Mouse (Mus musculus): ENCODE measurements at regions not wholly inside any gene's neighbourhood (a gene's known extent, or its start where the extent isn't known, plus 50 kb on each side); places are given as distances from the start of the nearest gene placed in this dataset.

DNA sequence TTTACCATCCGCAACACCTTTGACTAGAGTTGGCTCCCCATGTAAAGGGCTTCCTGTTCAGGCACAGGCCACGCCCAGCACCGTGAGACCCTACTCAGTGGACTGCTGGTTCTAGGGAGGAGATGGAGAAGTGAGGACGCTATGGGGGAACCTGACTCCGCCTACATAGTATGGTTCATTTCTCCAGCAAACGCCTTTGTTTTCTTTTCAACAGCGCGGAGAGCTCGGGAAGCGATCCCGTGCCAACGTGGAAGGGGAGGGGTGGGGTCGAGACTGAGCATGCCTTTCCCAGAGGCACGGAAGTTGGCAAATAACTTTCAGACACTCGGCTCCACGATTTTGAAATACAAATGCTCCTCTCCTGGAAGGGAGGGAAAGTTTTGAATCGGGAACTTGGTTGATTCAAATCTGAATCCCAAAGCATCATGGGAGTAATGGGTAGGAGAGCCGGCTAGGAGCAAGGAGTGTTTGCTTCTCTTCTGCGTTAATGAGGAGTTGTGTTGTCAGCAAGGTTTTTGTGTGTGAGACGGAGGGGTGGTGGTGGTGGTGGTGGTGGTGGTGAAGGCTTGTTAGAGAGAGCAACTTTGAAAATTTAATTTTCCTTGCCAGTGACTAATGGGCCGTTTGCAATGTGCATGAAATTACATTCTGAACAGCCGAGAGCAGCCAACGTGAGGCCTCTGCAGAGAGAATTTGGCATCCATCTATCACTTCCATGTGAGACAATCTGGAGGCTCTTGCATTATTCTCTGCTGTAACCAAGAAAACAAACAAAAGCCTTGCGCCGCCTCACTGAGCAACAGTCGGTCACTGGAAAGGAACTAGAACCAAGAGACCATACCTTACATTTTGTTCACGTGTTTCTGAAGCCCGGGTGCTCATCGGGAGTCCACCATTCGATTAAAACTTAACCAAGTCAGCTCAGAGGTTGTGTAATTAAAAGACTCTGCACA lies 89.9 kb upstream of the Gm9887 start:
- Histone ChIP-seq H3K4me1 (peaks cover 13% of the 10 kb centered on the region), H3K27ac (peak overlapping the region; percentile 38), H3K9ac (peak overlapping the region; percentile 44; the same call in 1 of the 2 replicates), H3K36me3 (replicated peaks) (no peaks in the 10 kb centered on the region), H3K4me2 (peak overlapping the region; percentile 56), H3K27me3 (no peaks in the 10 kb centered on the region), H3K4me3 (replicated peaks) (peak overlapping the region; percentile 36), H3K9me3 (no peaks in the 10 kb centered on the region)
- peak; percentile 87 for ATAC-seq (ENCODE audit: low FRiP score)
- 26% methylated on average over 30 of the region's 30 CpGs for WGBS

DNA sequence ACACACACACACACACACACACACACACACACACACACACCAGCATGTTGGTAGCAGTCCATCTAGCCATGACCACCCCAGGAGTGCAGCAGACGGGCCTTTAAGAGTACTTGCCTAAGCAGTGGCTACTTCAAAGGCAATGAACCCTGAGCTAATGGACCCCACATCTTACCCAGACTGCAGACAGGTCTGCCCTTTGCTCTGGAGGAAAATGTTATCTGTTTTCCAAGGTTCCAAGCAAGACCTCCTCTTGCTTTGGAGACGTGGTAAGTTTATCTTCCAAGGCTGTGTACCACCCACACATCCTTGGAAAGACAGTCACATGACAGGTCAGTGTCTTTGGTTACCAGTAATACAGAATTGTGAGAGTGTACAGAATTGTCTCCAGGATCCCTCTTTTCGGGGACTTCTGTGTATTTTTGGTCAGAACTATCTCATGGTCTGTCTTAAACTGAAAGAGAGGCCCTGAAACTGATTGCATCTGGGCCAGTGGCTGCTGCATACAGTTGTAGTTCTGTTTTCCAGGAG lies 88.4 kb upstream of the Gm9887 start:
- no peak overlapping the region for H3K4me3 ChIP-seq (replicated peaks)
- no peak overlapping the region for H3K9ac ChIP-seq
- no peaks in the 10 kb centered on the region for H3K27me3 ChIP-seq
- H3K27ac ChIP-seq = no peak overlapping the region
- no peaks in the 10 kb centered on the region for H3K36me3 ChIP-seq (replicated peaks)
- no peak for ATAC-seq (ENCODE audit: low FRiP score)
- no peak overlapping the region for H3K4me2 ChIP-seq
- 69% methylated on average over 3 of the region's 3 CpGs for WGBS
- H3K9me3 ChIP-seq = no peaks in the 10 kb centered on the region
- peaks cover 13% of the 10 kb centered on the region for H3K4me1 ChIP-seq

DNA sequence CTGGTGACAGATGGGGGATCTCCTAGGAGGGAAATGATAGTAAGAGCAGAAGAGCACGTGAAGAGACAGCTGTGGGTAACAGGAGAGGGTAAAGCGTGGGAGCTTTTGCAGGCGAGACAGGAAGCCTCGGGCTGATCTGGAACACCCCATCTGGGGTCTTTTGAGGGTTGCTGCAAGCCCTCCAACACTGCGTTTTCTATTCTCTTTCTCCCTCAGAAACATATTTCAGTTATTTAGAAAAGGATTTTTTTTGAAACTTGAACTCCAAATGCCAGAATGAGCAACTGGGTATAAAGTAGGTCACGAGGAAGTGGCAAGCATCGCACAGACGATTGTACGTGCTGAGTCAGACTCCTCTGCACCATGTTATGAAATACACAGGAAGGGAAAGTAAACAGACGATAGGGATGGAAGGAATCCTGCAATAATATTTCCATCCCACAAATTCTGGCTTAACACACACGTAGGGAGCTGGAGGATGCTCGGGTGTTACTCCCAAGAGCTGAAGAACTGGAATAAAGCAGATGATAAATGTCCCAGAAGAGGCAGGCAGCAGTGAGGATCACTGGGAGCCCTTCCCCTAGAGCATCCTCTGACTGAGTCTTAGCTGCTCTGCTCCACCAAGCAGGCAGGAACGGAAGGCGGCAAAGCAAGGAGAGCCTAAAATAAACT lies 86.0 kb upstream of the Gm9887 start:
- WGBS = 83% methylated on average over 14 of the region's 14 CpGs
- peaks cover 13% of the 10 kb centered on the region for H3K4me1 ChIP-seq
- no peaks in the 10 kb centered on the region for H3K27me3 ChIP-seq
- no peak overlapping the region for H3K4me3 ChIP-seq (replicated peaks)
- H3K27ac ChIP-seq = peak overlapping the region; percentile 42; the same call in 1 of the 2 replicates
- H3K9ac ChIP-seq = no peak overlapping the region
- no peak for ATAC-seq (ENCODE audit: low FRiP score)
- H3K9me3 ChIP-seq = no peaks in the 10 kb centered on the region
- H3K36me3 ChIP-seq (replicated peaks) = no peaks in the 10 kb centered on the region
- H3K4me2 ChIP-seq = no peak overlapping the region

DNA sequence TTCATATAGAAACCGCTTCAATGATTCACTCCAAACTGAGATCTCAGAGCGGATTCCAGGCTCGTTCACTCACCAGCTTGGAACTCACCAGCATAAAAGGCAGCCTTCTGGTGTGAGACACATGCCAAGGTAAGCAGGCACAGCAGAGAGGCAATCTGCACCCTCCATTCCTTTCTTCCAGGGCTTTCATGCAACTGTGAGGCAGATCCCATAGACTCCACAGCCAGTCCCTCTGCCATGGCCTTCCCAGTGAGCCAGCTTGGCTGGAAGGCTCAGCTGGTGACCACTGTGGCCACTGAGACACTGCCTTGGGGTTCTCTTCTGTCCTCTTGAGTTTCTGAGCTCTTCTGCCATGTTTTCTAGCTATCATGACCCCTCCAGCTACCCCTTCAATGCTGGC lies 84.5 kb upstream of the Gm9887 start:
- Histone ChIP-seq H3K9me3 (no peaks in the 10 kb centered on the region), H3K9ac (no peak overlapping the region), H3K27me3 (no peaks in the 10 kb centered on the region), H3K36me3 (replicated peaks) (no peaks in the 10 kb centered on the region), H3K4me2 (no peak overlapping the region), H3K4me1 (peaks cover 6% of the 10 kb centered on the region), H3K27ac (no peak overlapping the region), H3K4me3 (replicated peaks) (no peak overlapping the region)
- ATAC-seq (ENCODE audit: low FRiP score) = no peak
- 86% methylated on average over 3 of the region's 3 CpGs for WGBS

DNA sequence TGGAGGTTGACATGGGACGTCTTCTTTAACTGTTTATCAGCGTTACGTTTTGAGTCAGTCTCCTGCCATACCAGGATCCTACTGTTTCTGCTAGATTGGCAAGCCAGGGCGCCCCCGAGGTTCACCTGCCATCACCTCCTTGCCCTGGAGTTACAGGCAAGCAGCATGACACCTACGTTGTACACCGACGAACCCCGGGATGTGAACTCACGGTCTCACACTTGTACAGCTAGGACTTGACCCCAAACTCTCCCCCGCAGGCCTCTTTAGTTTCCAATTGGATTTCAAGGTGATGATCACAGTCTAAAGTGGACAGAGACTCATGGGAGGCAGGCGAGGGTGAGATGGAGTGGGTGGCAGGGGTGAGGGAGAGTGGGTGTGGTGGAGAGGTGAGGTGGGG lies 83.9 kb upstream of the Gm9887 start:
- ATAC-seq (ENCODE audit: low FRiP score) = no peak

DNA sequence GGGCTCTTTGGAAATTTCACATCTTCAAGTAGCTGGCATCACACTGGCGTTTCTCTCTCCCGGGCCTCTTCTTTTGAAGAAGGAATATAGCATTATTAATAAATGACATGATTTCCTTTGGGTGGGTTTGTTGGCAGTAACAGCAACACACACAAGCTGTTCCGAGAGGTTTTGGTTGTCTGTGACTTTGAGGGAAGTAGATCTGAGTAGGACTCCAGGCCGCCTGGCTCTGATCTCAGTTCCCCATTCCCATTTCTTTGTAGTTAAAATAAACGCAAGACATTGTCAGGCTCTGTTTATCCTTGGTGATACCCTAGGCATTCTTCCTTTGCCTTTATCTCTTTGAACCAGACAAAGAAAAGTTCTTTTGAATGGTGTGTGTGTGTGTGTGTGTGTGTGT lies 83.3 kb upstream of the Gm9887 start:
- Histone ChIP-seq H3K9ac (no peak overlapping the region), H3K4me1 (no peaks in the 10 kb centered on the region), H3K27me3 (no peaks in the 10 kb centered on the region), H3K4me2 (no peak overlapping the region), H3K27ac (no peak overlapping the region), H3K4me3 (replicated peaks) (no peak overlapping the region), H3K9me3 (no peaks in the 10 kb centered on the region), H3K36me3 (replicated peaks) (no peaks in the 10 kb centered on the region)
- WGBS = 76% methylated on average over 5 of the region's 5 CpGs
- ATAC-seq (ENCODE audit: low FRiP score) = no peak

More for the DNA sequence above, 83.9 kb upstream of the Gm9887 start:
- no peak overlapping the region for H3K4me2 ChIP-seq
- no peaks in the 10 kb centered on the region for H3K27me3 ChIP-seq
- WGBS = 88% methylated on average over 12 of the region's 12 CpGs
- no peak overlapping the region for H3K9ac ChIP-seq
- H3K36me3 ChIP-seq (replicated peaks) = no peaks in the 10 kb centered on the region
- H3K9me3 ChIP-seq = no peaks in the 10 kb centered on the region
- no peak overlapping the region for H3K27ac ChIP-seq
- no peak overlapping the region for H3K4me3 ChIP-seq (replicated peaks)
- H3K4me1 ChIP-seq = no peaks in the 10 kb centered on the region

DNA sequence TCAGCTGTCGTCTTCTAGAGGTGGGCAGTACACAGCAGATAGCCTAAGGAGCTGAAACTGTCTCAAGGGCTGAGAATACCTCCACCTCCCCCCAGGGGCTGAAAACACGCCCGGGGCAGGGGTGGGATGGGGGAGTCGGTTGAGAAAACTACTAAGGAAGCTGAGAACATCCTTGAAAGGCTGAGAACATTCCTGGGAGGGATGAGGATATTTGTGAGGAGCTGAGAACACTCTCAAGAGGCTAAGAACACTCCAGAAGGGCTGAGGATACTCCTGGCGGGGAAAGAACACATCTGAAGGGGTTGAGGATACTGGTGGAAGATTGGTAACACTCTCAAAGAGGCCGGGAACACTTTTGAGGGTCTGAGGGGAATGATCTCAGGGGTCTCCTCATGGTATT lies 81.3 kb upstream of the Gm9887 start:
- no peak overlapping the region for H3K27ac ChIP-seq
- no peak for ATAC-seq (ENCODE audit: low FRiP score)
- no peaks in the 10 kb centered on the region for H3K4me1 ChIP-seq
- no peak overlapping the region for H3K4me3 ChIP-seq (replicated peaks)
- H3K9me3 ChIP-seq = no peaks in the 10 kb centered on the region
- H3K27me3 ChIP-seq = no peaks in the 10 kb centered on the region
- H3K4me2 ChIP-seq = no peak overlapping the region
- WGBS = 83% methylated on average over 6 of the region's 6 CpGs
- H3K36me3 ChIP-seq (replicated peaks) = no peaks in the 10 kb centered on the region
- no peak overlapping the region for H3K9ac ChIP-seq

DNA sequence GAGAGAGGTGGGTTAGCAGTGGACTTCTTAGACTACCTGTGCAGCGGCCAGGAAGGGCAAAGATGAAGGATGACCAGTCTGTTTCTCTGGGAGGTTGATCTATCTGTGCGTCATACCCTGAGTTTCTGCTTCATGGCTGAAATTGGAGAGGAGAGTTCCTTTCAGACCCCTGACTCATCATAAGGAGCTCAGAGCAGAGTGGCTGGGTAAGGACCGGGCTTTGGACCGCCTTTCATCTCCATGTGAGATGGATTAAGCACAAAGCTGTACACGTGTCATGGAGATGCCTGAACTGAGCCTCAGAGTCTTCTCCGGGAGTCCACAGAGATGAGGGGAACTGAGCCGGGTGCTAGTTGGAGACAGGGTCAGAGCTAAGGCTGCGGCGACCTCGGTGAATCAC lies 80.7 kb upstream of the Gm9887 start:
- ATAC-seq (ENCODE audit: low FRiP score) = no peak

DNA sequence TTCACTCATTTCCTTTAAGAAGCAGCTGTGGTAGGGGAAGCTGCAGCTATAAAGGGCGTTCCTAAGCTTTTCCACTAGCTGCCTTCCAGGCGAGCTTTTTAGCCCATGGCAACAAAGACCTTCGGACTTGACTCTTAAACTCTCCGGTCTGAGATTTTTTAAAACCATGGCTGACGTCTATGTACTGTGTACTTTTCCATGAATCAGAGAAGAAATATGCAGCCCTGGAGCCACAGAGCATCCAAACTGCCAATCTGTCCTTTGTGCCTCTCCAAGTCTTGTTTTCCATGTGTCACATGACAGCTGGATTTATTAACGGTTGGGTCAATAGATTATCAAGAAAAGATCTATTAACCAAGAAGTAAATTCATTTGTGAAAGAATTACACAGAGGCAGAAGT lies 78.9 kb upstream of the Gm9887 start:
- Histone ChIP-seq H3K36me3 (replicated peaks) (no peaks in the 10 kb centered on the region), H3K9me3 (no peaks in the 10 kb centered on the region), H3K4me3 (replicated peaks) (no peak overlapping the region), H3K9ac (no peak overlapping the region), H3K4me2 (no peak overlapping the region), H3K4me1 (peaks cover 13% of the 10 kb centered on the region), H3K27me3 (no peaks in the 10 kb centered on the region), H3K27ac (no peak overlapping the region)
- no peak for ATAC-seq (ENCODE audit: low FRiP score)
- 73% methylated on average over 6 of the region's 6 CpGs for WGBS

More for the DNA sequence above, 80.7 kb upstream of the Gm9887 start:
- no peaks in the 10 kb centered on the region for H3K4me1 ChIP-seq
- no peaks in the 10 kb centered on the region for H3K27me3 ChIP-seq
- no peak overlapping the region for H3K4me2 ChIP-seq
- H3K9ac ChIP-seq = no peak overlapping the region
- no peak overlapping the region for H3K27ac ChIP-seq
- 90% methylated on average over 10 of the region's 10 CpGs for WGBS
- H3K4me3 ChIP-seq (replicated peaks) = no peak overlapping the region
- H3K36me3 ChIP-seq (replicated peaks) = no peaks in the 10 kb centered on the region
- H3K9me3 ChIP-seq = no peaks in the 10 kb centered on the region

DNA sequence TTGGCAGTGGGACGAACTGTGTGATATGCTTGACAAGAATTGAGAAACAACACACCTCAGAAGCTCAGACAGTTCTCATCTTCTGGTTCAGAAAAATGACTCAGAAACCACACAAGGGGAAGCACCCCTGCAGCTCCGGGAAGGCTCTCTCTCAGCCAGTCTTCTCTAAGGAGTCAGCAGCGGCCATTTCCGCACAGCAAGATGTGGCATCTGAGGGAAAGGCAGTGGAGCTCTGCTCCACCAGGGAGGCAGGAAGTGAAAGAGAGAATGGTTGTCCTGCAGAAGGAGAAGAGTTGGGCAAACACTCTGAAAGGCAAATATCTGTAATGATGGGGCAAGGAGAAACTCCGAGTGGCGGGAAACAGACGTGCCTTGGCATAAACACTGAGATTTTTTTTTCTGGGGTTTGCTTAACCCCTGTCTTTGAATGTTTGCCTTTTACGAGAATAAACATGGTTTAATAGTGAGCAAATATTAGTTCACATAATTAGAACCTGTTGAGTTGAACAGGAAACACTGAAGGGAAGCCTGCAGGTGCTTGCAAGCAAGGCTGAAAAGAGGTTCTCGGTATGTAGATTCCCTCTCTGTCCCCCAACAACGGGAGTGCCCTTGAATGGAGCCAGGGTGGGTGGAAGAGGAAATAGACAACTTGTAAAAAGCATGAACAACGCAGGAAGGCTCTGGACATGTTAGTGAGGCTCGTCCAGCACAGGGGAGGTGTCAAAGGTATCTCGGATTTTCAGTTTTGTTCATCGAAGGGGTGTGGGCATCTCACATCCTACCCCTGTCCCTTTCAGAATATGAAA lies 75.9 kb upstream of the Gm9887 start:
- WGBS = 74% methylated on average over 14 of the region's 14 CpGs
- Histone ChIP-seq H3K4me1 (peaks cover 16% of the 10 kb centered on the region), H3K27me3 (no peaks in the 10 kb centered on the region), H3K9me3 (no peaks in the 10 kb centered on the region), H3K27ac (no peak overlapping the region), H3K4me2 (no peak overlapping the region), H3K4me3 (replicated peaks) (no peak overlapping the region), H3K36me3 (replicated peaks) (no peaks in the 10 kb centered on the region), H3K9ac (no peak overlapping the region)
- ATAC-seq (ENCODE audit: low FRiP score) = no peak

DNA sequence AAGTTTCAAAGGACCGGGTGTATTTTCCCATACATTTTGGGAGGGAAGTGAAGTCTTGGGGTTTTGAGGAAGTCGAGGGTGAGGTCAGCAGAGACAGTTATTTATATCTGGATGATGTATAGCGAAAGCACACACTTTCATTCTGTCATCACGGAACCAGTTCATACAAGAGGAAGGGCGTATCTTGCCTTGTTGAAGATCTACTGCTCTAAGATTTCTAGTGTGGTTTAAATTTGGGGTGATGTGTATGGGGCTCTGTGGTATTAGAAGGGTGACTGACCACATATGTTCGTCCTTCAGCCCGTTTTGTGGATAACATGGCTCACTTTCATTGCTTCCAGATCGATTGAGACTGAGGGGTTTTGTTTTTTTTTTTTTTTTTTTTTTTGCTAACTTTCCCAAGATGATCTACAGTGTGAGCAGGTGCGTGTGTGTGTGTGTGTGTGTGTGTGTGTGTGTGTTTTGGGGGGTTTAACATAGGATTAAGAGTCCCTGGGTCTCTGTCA lies 75.1 kb upstream of the Gm9887 start:
- Histone ChIP-seq H3K36me3 (replicated peaks) (no peaks in the 10 kb centered on the region), H3K4me2 (no peak overlapping the region), H3K27me3 (no peaks in the 10 kb centered on the region), H3K4me3 (replicated peaks) (no peak overlapping the region), H3K4me1 (peaks cover 16% of the 10 kb centered on the region), H3K27ac (peak overlapping the region; percentile 75), H3K9me3 (no peaks in the 10 kb centered on the region), H3K9ac (no peak overlapping the region)
- 85% methylated on average over 9 of the region's 9 CpGs for WGBS
- no peak for ATAC-seq (ENCODE audit: low FRiP score)
